Mouse (Mus musculus): ENCODE results near the gene Grwd1. TPM values are rescaled to one million over a fixed set of nuclear protein-coding genes. Genes with fewer than 3 reads are reported as not detected.

The Grwd1 gene
- polyA plus RNA-seq, 1 experiment from 2014 or later = 51.4 TPM

- H3K4me1 ChIP-seq (replicated peaks; ENCODE audit: control insufficient read depth, insufficient read depth, low read length) = peaks cover 22% of the 10 kb centered on the region
- H3K27me3 ChIP-seq (ENCODE audit: control insufficient read depth, insufficient read depth, low read depth, low read length) = peaks cover 25% of the 10 kb centered on the region
- ATAC-seq (ENCODE audit: low read depth) = no peak
- no peak overlapping the region for H3K9ac ChIP-seq (ENCODE audit: low read length)
- no peaks in the 10 kb centered on the region for H3K36me3 ChIP-seq (ENCODE audit: control insufficient read depth, insufficient read depth, low read length)
- no peak overlapping the region for H3K27ac ChIP-seq (ENCODE audit: low read length)
- WGBS = 49% methylated on average over 6 of the region's 6 CpGs
- no peak overlapping the region for H3K4me3 ChIP-seq (ENCODE audit: low read length)
- no peak overlapping the region; the same call in 1 of the 2 replicates for H3K4me2 ChIP-seq (ENCODE audit: low read depth, low read length)
- H3K9me3 ChIP-seq (ENCODE audit: control insufficient read depth, low read length) = no peaks in the 10 kb centered on the region
These were observed 33.8 kb downstream of the Grwd1 start for GRCm38 (mm10) chr7:45796950-45797349.

- peaks cover 25% of the 10 kb centered on the region for H3K27me3 ChIP-seq (ENCODE audit: control insufficient read depth, insufficient read depth, low read depth, low read length)
- WGBS = 91% methylated on average over 29 of the region's 29 CpGs
- no peak overlapping the region for H3K4me2 ChIP-seq (ENCODE audit: low read depth, low read length)
- no peak overlapping the region for H3K9ac ChIP-seq (ENCODE audit: low read length)
- ATAC-seq (ENCODE audit: low read depth) = no peak
- H3K27ac ChIP-seq (ENCODE audit: low read length) = no peak overlapping the region
- H3K9me3 ChIP-seq (ENCODE audit: control insufficient read depth, low read length) = no peaks in the 10 kb centered on the region
- H3K4me1 ChIP-seq (replicated peaks; ENCODE audit: control insufficient read depth, insufficient read depth, low read length) = peaks cover 14% of the 10 kb centered on the region
- H3K4me3 ChIP-seq (ENCODE audit: low read length) = no peak overlapping the region
- H3K36me3 ChIP-seq (ENCODE audit: control insufficient read depth, insufficient read depth, low read length) = no peaks in the 10 kb centered on the region; the same call in 1 of the 2 replicates
These were observed 35.8 kb downstream of the Grwd1 start for GRCm38 (mm10) chr7:45794971-45795370.

- Histone ChIP-seq H3K36me3 (ENCODE audit: control insufficient read depth, insufficient read depth, low read length) (no peaks in the 10 kb centered on the region; the same call in 1 of the 2 replicates), H3K4me1 (replicated peaks; ENCODE audit: control insufficient read depth, insufficient read depth, low read length) (peaks cover 10% of the 10 kb centered on the region), H3K27me3 (ENCODE audit: control insufficient read depth, insufficient read depth, low read depth, low read length) (peaks cover 22% of the 10 kb centered on the region), H3K27ac (ENCODE audit: low read length) (no peak overlapping the region), H3K4me3 (ENCODE audit: low read length) (no peak overlapping the region), H3K9me3 (ENCODE audit: control insufficient read depth, low read length) (no peaks in the 10 kb centered on the region), H3K9ac (ENCODE audit: low read length) (no peak overlapping the region), H3K4me2 (ENCODE audit: low read depth, low read length) (no peak overlapping the region)
- no peak for ATAC-seq (ENCODE audit: low read depth)
- 84% methylated on average over 33 of the region's 44 CpGs for WGBS
These were observed 36.7 kb downstream of the Grwd1 start for GRCm38 (mm10) chr7:45793969-45794585.

- Histone ChIP-seq H3K9me3 (ENCODE audit: control insufficient read depth, low read length) (no peaks in the 10 kb centered on the region), H3K9ac (ENCODE audit: low read length) (no peak overlapping the region), H3K27me3 (ENCODE audit: control insufficient read depth, insufficient read depth, low read depth, low read length) (peaks cover 14% of the 10 kb centered on the region), H3K4me2 (ENCODE audit: low read depth, low read length) (no peak overlapping the region), H3K4me3 (ENCODE audit: low read length) (no peak overlapping the region), H3K27ac (ENCODE audit: low read length) (no peak overlapping the region), H3K36me3 (ENCODE audit: control insufficient read depth, insufficient read depth, low read length) (no peaks in the 10 kb centered on the region; the same call in 1 of the 2 replicates), H3K4me1 (replicated peaks; ENCODE audit: control insufficient read depth, insufficient read depth, low read length) (peaks cover 4% of the 10 kb centered on the region)
- ATAC-seq (ENCODE audit: low read depth) = no peak
- 78% methylated on average over 24 of the region's 24 CpGs for WGBS
These were observed 37.5 kb downstream of the Grwd1 start for GRCm38 (mm10) chr7:45793240-45793639.

GRCm38 (mm10) chr7:45791756-45792490 is 38.8 kb downstream of the Grwd1 start:
- Histone ChIP-seq H3K27me3 (ENCODE audit: control insufficient read depth, insufficient read depth, low read depth, low read length) (peaks cover 2% of the 10 kb centered on the region; the same call in 1 of the 2 replicates), H3K27ac (ENCODE audit: low read length) (no peak overlapping the region), H3K4me1 (replicated peaks; ENCODE audit: control insufficient read depth, insufficient read depth, low read length) (no peaks in the 10 kb centered on the region), H3K36me3 (ENCODE audit: control insufficient read depth, insufficient read depth, low read length) (no peaks in the 10 kb centered on the region; the same call in 1 of the 2 replicates), H3K4me3 (ENCODE audit: low read length) (no peak overlapping the region), H3K4me2 (ENCODE audit: low read depth, low read length) (no peak overlapping the region), H3K9ac (ENCODE audit: low read length) (no peak overlapping the region), H3K9me3 (ENCODE audit: control insufficient read depth, low read length) (no peaks in the 10 kb centered on the region)
- ATAC-seq (ENCODE audit: low read depth) = no peak
- 74% methylated on average over 17 of the region's 17 CpGs for WGBS

GRCm38 (mm10) chr7:45790721-45791120 is 40.0 kb downstream of the Grwd1 start:
- 45% methylated on average over 6 of the region's 6 CpGs for WGBS
- Histone ChIP-seq H3K9ac (ENCODE audit: low read length) (no peak overlapping the region), H3K4me3 (ENCODE audit: low read length) (no peak overlapping the region), H3K4me2 (ENCODE audit: low read depth, low read length) (no peak overlapping the region), H3K27me3 (ENCODE audit: control insufficient read depth, insufficient read depth, low read depth, low read length) (no peaks in the 10 kb centered on the region), H3K4me1 (replicated peaks; ENCODE audit: control insufficient read depth, insufficient read depth, low read length) (peaks cover 6% of the 10 kb centered on the region; the same call in 1 of the 2 replicates), H3K27ac (ENCODE audit: low read length) (no peak overlapping the region), H3K36me3 (ENCODE audit: control insufficient read depth, insufficient read depth, low read length) (no peaks in the 10 kb centered on the region; the same call in 1 of the 2 replicates), H3K9me3 (ENCODE audit: control insufficient read depth, low read length) (no peaks in the 10 kb centered on the region)
- no peak for ATAC-seq (ENCODE audit: low read depth)

- Histone ChIP-seq H3K4me3 (ENCODE audit: low read length) (no peak overlapping the region), H3K4me2 (ENCODE audit: low read depth, low read length) (no peak overlapping the region; the same call in 1 of the 2 replicates), H3K27me3 (ENCODE audit: control insufficient read depth, insufficient read depth, low read depth, low read length) (peaks cover 5% of the 10 kb centered on the region), H3K9me3 (ENCODE audit: control insufficient read depth, low read length) (no peaks in the 10 kb centered on the region), H3K27ac (ENCODE audit: low read length) (no peak overlapping the region), H3K36me3 (ENCODE audit: control insufficient read depth, insufficient read depth, low read length) (no peaks in the 10 kb centered on the region; the same call in 1 of the 2 replicates), H3K4me1 (replicated peaks; ENCODE audit: control insufficient read depth, insufficient read depth, low read length) (peaks cover 20% of the 10 kb centered on the region), H3K9ac (ENCODE audit: low read length) (no peak overlapping the region)
- ATAC-seq (ENCODE audit: low read depth) = no peak
- WGBS = 82% methylated on average over 22 of the region's 22 CpGs
These were observed 43.1 kb downstream of the Grwd1 start for GRCm38 (mm10) chr7:45787642-45788041.

- Histone ChIP-seq H3K36me3 (ENCODE audit: control insufficient read depth, insufficient read depth, low read length) (no peaks in the 10 kb centered on the region; the same call in 1 of the 2 replicates), H3K9me3 (ENCODE audit: control insufficient read depth, low read length) (no peaks in the 10 kb centered on the region), H3K27me3 (ENCODE audit: control insufficient read depth, insufficient read depth, low read depth, low read length) (peaks cover 5% of the 10 kb centered on the region), H3K9ac (ENCODE audit: low read length) (peak overlapping the region; percentile 33; the same call in 1 of the 2 replicates), H3K27ac (ENCODE audit: low read length) (no peak overlapping the region), H3K4me1 (replicated peaks; ENCODE audit: control insufficient read depth, insufficient read depth, low read length) (peaks cover 20% of the 10 kb centered on the region), H3K4me3 (ENCODE audit: low read length) (peak overlapping the region; percentile 56), H3K4me2 (ENCODE audit: low read depth, low read length) (peak overlapping the region; percentile 83)
- ATAC-seq (ENCODE audit: low read depth) = peak; percentile 43
- 11% methylated on average over 17 of the region's 17 CpGs for WGBS
These were observed 43.9 kb downstream of the Grwd1 start for GRCm38 (mm10) chr7:45786661-45787413.

- Histone ChIP-seq H3K4me3 (ENCODE audit: low read length) (peak overlapping the region; percentile 56), H3K9me3 (ENCODE audit: control insufficient read depth, low read length) (no peaks in the 10 kb centered on the region), H3K27me3 (ENCODE audit: control insufficient read depth, insufficient read depth, low read depth, low read length) (peaks cover 5% of the 10 kb centered on the region), H3K36me3 (ENCODE audit: control insufficient read depth, insufficient read depth, low read length) (no peaks in the 10 kb centered on the region; the same call in 1 of the 2 replicates), H3K4me2 (ENCODE audit: low read depth, low read length) (peak overlapping the region; percentile 83), H3K9ac (ENCODE audit: low read length) (peak overlapping the region; percentile 67), H3K27ac (ENCODE audit: low read length) (no peak overlapping the region), H3K4me1 (replicated peaks; ENCODE audit: control insufficient read depth, insufficient read depth, low read length) (peaks cover 20% of the 10 kb centered on the region)
- WGBS = under 1% methylated on average over 14 of the region's 14 CpGs
- ATAC-seq (ENCODE audit: low read depth) = peak; percentile 58; the same call in 1 of the 2 replicates
These were observed 44.6 kb downstream of the Grwd1 start for GRCm38 (mm10) chr7:45786136-45786578.
